Mouse (Mus musculus) ES-Bruce4 (cell line): ENCODE data around the gene Atrip. TPM values are rescaled to one million over a fixed set of nuclear protein-coding genes. Genes with fewer than 3 reads are reported as not detected.

Experiments
- H3K27ac ChIP-seq: 2 replicates; pipeline ENCODE4 v1.5.1; 2012; ENCODE audit warnings: low read length, inconsistent platforms; ENCODE audit not compliant: insufficient read depth
- H3K27me3 ChIP-seq: 2 replicates; pipeline ENCODE4 v1.6.1; 2012; ENCODE audit warnings: mild to moderate bottlenecking, low read length, inconsistent platforms; ENCODE audit not compliant: control insufficient read depth, poor library complexity, insufficient read depth, severe bottlenecking
- H3K36me3 ChIP-seq: 2 replicates; pipeline ENCODE4 v1.6.1; 2012; ENCODE audit warnings: inconsistent platforms, mild to moderate bottlenecking, low read length, moderate library complexity; ENCODE audit not compliant: control insufficient read depth, poor library complexity, insufficient read depth, severe bottlenecking
- H3K4me1 ChIP-seq: one replicate; pipeline ENCODE4 v1.8.1; 2011; ENCODE audit warnings: low read length; ENCODE audit not compliant: control insufficient read depth, insufficient read depth
- H3K4me3 ChIP-seq: 2 replicates; pipeline ENCODE4 v1.5.1; 2011; ENCODE audit warnings: low read depth, mild to moderate bottlenecking, low read length
- H3K9ac ChIP-seq: 2 replicates; pipeline ENCODE4 v1.6.1; 2012; ENCODE audit warnings: low read depth, mild to moderate bottlenecking, inconsistent platforms; ENCODE audit not compliant: poor library complexity, severe bottlenecking
- H3K9me3 ChIP-seq: replicated peaks from 2 replicates; pipeline ENCODE4 v1.6.1; 2012; ENCODE audit warnings: mild to moderate bottlenecking, low read length, inconsistent platforms; ENCODE audit not compliant: control insufficient read depth, poor library complexity, insufficient read depth, severe bottlenecking
- CTCF ChIP-seq: IDR thresholded peaks from one replicate; pipeline ENCODE4 v1.8.1; 2011; ENCODE audit warnings: low read depth, low read length
- EP300 ChIP-seq: IDR thresholded peaks from 2 replicates; pipeline ENCODE4 v1.6.1; 2011; ENCODE audit warnings: low read depth, low read length; ENCODE audit not compliant: insufficient read depth
- POLR2A ChIP-seq: IDR thresholded peaks from one replicate; pipeline ENCODE4 v1.8.1; 2011; ENCODE audit warnings: low read length; ENCODE audit not compliant: insufficient read depth
- polyA plus RNA-seq: library from polyadenylated mRNA; stranded (reverse); fragments of >200 nt; gene quantifications from 2 replicates; pipeline ENCODE4 v1.2.4, GENCODE M21; 2011; ENCODE audit warnings: low read depth; ENCODE audit not compliant: missing spikeins, insufficient read depth, insufficient read length

Gene Atrip
- polyA plus RNA-seq, 1 experiment: 20.0 TPM

DNA sequence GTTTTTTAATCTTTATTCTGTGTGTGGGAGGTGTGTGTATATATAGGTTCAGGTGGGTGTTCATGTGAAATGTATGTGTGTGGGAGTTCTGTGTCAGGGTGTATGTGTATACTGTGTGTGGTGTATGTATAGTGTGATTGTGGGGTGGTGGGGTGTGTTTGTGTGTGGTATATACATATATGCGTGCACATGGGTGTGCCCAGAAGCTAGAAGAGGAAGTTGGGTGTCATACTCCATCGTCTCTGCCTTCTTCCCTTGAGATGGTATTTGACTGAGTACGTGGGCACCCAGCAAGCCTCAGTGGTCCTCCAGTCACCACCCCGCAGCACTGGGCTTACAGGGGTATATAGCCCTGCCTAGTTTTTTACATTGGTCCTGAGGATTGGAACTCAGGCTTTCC, 52.5 kb downstream of the Atrip start:
- H3K4me3 ChIP-seq: no peak overlapping the region
- H3K27me3 ChIP-seq: no peaks in the 10 kb centered on the region
- H3K27ac ChIP-seq: no peak overlapping the region
- no peaks in the 10 kb centered on the region for H3K36me3 ChIP-seq
- H3K4me1 ChIP-seq: no peaks in the 10 kb centered on the region
- no peak for TF ChIP-seq CTCF
- no peak for TF ChIP-seq EP300
- no peak for TF ChIP-seq POLR2A
- H3K9ac ChIP-seq: no peak overlapping the region
- no peaks in the 10 kb centered on the region for H3K9me3 ChIP-seq

DNA sequence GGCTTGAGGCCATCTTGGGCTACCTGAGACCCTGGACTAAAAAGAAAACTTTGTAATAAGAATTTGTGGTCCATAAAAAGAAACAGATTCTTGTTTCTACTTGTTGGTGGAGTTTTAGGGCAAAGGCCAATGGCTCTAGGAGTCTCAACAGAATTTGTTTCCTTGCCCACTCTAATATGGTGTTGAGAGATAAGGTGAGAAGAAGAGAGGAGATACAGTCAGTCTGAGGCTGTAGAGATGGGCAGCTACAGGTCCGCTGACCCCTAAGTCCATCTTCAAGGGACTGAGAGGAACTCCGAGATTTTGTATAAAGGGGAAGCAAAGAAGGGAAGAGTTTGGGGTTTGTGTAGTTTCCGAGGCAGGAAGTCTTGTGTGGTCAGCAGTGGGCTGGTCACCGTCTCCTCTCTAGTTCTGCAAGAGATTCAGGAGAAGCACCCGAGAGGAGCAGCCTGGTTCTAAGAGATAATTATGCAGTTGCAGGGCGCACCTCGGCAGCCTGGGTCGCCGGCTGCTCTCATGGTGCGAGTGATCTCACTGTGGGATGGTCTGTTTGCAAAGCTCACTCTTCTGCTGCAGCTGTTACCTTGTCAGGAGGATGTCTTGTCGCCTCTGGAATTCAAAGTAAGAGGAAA, 56.8 kb downstream of the Atrip start:
- no peaks in the 10 kb centered on the region for H3K36me3 ChIP-seq
- no peak overlapping the region for H3K9ac ChIP-seq
- no peaks in the 10 kb centered on the region for H3K4me1 ChIP-seq
- H3K27ac ChIP-seq: no peak overlapping the region
- no peak overlapping the region for H3K4me3 ChIP-seq
- H3K27me3 ChIP-seq: no peaks in the 10 kb centered on the region
- no peak for TF ChIP-seq EP300
- TF ChIP-seq CTCF: no peak
- TF ChIP-seq POLR2A: no peak
- H3K9me3 ChIP-seq: no peaks in the 10 kb centered on the region

DNA sequence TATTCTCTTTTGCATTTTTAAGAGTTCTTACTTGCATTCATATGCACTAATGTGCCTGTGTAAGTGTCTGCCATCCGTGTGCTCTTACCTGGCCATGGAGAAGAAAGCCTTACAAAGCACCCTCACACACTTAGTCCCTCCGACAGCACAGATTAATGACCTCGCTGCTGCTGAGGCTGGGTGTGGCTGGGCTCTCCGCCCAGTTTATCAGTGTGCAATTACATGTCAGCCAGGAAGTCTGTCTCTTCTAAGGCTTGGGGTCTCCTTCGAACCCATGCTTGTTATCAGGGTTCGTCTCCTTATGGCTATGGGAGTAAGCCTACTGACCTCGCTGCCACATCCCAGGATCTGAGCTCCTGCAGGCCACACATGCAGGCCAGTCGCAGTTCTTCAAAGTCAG, 58.5 kb downstream of the Atrip start:
- Histone ChIP-seq H3K36me3 (no peaks in the 10 kb centered on the region), H3K27me3 (no peaks in the 10 kb centered on the region), H3K9ac (no peak overlapping the region), H3K4me1 (no peaks in the 10 kb centered on the region), H3K9me3 (no peaks in the 10 kb centered on the region), H3K4me3 (no peak overlapping the region), H3K27ac (no peak overlapping the region)
- TF ChIP-seq CTCF (no peak), EP300 (no peak), POLR2A (no peak)

DNA sequence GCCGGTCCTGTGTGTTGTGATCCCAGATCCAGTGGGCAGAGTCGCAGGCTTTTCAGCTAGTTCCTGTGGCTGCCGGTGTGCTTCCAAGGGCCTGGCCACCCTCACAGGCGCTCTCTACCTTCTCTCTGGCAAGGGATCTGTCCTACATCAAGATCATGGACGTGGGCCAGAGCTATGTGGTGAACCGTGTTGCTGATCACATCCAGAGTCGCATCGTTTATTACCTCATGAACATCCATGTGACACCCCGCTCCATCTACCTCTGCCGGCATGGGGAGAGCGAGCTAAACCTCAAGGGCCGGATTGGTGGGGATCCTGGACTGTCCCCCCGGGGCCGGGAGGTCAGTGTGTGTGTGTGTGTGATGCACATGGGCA, 63.6 kb downstream of the Atrip start:
- Histone ChIP-seq H3K27ac (no peak overlapping the region), H3K4me3 (no peak overlapping the region), H3K9me3 (no peaks in the 10 kb centered on the region), H3K4me1 (no peaks in the 10 kb centered on the region), H3K9ac (no peak overlapping the region), H3K36me3 (no peaks in the 10 kb centered on the region), H3K27me3 (no peaks in the 10 kb centered on the region)
- TF ChIP-seq POLR2A (no peak), EP300 (no peak), CTCF (no peak)

DNA sequence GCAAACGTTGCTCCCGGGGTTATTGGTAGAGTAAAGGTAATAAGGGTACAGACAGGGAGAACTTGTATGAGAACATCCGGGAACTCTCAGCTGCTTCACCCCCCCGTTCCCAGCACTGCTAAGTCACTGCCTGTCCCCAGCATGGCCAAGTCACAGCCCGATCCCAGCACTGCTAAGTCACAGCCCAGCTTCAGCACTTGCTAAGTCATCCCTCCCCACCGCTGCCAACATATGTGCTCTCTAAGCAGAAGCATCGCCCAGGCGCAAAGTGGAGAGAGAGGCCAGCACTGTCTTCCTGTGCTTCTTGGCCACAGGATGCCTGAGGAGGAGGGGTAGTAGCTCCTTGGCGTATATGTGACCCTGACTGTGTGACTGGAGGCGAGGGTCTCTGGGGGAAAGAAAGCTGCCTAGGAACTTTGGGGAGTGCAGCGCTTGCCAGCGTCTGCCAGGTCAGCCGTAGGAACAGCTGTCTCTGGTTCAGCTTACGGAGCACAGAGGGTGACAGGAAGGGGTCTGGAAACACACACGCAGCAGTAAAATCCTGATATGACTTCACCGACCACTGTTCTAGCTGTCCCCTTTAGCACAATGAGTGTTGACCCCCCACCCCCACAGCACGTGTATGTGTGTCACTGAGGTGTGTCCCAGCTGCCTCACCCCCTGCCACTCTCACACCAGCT, 64.1 kb downstream of the Atrip start:
- H3K36me3 ChIP-seq: no peaks in the 10 kb centered on the region
- TF ChIP-seq CTCF (no peak), EP300 (no peak), POLR2A (no peak)
- H3K9me3 ChIP-seq: no peaks in the 10 kb centered on the region
- H3K4me3 ChIP-seq: no peak overlapping the region
- no peak overlapping the region for H3K27ac ChIP-seq
- no peaks in the 10 kb centered on the region for H3K27me3 ChIP-seq
- H3K9ac ChIP-seq: no peak overlapping the region
- H3K4me1 ChIP-seq: no peaks in the 10 kb centered on the region

DNA sequence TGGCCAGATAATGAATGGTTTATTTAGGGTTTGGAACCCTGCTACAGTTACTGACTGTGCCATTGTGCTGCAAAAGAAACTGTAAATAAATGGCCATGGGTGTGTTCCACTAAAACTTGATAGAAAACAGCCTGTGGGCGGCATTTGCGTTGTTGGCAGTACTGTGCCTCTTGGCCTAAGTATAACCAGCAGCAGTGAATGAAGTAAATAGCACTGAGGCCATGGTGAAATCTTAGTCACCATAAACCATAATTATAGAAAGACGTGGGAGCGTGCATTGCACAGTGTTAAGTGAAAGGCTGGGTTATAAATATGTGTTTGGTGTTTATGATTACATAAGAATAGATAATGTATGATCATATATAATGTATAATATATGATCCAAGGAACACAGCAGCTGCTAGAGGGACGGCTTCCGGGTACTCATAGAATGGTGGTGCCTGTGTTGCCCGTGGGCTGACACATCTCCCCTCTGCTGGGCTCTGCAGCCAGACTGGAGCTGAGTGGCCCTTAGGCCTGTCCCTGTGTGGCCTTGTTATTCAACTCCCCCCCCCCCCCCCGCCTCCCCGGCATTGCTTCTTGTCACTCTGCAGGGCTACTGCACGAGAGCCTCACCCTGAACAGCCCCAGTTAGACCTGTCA, 64.8 kb downstream of the Atrip start:
- no peaks in the 10 kb centered on the region for H3K36me3 ChIP-seq
- H3K4me3 ChIP-seq: no peak overlapping the region
- H3K9ac ChIP-seq: no peak overlapping the region
- no peak for TF ChIP-seq POLR2A
- no peak for TF ChIP-seq CTCF
- no peak for TF ChIP-seq EP300
- H3K4me1 ChIP-seq: no peaks in the 10 kb centered on the region
- H3K27ac ChIP-seq: no peak overlapping the region
- no peaks in the 10 kb centered on the region for H3K9me3 ChIP-seq
- no peaks in the 10 kb centered on the region for H3K27me3 ChIP-seq
